Mouse (Mus musculus): ENCODE measurements around the gene Cdk5rap2.

Cdk5rap2 gene

DNA sequence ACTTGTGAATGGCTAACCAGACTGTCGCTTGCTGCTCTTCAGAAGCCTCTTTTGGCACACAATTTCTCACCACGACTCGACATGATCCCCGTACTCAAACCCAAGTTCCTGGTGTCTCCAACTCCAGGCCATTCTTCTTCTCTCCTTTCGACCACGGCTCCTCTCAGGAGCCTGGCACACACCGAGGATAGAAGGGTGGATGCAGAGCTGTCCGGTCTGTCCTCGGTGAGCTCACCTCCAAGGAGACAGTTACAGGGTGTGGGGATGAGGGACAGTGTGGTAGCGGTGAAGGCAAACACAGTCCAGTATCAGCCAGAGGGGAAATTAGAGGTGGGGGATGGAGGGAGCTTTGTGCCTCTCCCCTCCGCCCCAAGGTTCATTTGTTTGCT is 149.8 kb downstream of the Cdk5rap2 start:
- DNase-seq (ENCODE audit: low spot score): no peak

GRCm38 (mm10) chr4:70259726-70260418 is 150.4 kb downstream of the Cdk5rap2 start:
- DNase-seq (ENCODE audit: low spot score): no peak

DNA sequence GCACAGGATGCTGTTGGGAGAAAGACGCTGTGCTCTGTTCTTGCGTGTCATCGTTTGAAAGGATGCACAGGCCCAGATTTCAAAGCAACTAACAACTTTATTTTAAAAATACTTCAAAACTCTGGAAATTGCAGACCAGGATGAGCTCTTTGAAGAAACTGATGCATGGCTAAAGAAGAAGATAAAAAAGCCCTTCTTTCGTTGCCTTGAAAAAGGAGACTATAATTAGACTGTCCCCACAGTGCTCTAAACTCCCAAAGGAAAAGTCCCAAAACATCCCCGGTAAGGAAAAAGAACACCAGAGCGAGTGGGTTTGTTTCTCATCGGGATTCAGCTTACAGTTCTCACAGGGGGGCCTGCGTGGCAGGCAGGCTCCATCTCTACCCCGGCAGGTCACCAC is 151.4 kb downstream of the Cdk5rap2 start:
- DNase-seq (ENCODE audit: low spot score): no peak

GRCm38 (mm10) chr4:70258205-70258604 is 152.0 kb downstream of the Cdk5rap2 start:
- no peak for DNase-seq (ENCODE audit: low spot score)

DNA sequence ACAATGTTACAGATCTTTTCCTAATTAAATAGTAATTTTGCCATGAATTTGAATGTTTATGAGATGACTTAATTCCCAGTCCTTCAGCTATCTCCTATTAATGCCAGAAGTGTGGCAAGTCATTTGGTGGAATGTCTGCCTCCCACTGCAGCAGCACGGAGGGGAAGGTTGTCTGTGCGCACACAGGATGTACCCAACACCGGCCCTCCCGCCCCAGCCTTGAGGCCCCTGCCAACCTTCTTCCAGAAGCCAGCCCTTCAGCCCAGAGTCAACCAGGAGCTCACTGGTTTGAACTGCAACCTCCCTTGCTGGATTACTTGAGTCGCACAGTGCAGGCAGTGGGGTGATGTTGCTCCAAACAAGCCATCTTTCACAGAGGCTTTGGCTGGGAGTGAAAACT is 158.5 kb downstream of the Cdk5rap2 start:
- DNase-seq (ENCODE audit: low spot score): no peak

- peak; percentile 15 for DNase-seq (ENCODE audit: low spot score)
These were observed 164.5 kb downstream of the Cdk5rap2 start for GRCm38 (mm10) chr4:70245706-70246105.

- DNase-seq (ENCODE audit: low spot score): no peak
These were observed 166.6 kb downstream of the Cdk5rap2 start for GRCm38 (mm10) chr4:70243561-70244120.

GRCm38 (mm10) chr4:70239731-70240130 is 170.5 kb downstream of the Cdk5rap2 start:
- no peak for DNase-seq (ENCODE audit: low spot score)

GRCm38 (mm10) chr4:70238862-70239261 is 171.4 kb downstream of the Cdk5rap2 start:
- no peak for DNase-seq (ENCODE audit: low spot score)

DNA sequence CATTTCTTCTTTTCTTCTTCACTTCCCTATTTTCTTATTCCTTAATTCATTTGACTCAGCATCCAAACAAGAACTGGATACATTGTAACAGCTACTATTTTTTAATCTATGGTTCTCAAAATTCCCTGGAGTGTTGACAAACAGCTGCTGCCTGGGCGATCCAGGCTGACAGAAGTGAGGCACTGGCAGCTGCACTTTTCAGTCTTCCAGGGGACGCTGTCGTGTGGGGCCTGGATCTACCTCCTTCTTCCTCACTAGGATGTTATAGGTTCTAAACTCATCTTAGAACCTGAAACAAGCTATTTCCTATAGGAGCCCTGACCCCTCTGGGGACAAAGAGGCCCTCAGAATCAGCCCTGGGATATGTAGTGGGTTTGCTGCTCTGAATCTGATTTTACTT is 177.9 kb downstream of the Cdk5rap2 start:
- no peak for DNase-seq (ENCODE audit: low spot score)

GRCm38 (mm10) chr4:70229874-70230273 is 180.4 kb downstream of the Cdk5rap2 start:
- DNase-seq (ENCODE audit: low spot score): no peak

DNA sequence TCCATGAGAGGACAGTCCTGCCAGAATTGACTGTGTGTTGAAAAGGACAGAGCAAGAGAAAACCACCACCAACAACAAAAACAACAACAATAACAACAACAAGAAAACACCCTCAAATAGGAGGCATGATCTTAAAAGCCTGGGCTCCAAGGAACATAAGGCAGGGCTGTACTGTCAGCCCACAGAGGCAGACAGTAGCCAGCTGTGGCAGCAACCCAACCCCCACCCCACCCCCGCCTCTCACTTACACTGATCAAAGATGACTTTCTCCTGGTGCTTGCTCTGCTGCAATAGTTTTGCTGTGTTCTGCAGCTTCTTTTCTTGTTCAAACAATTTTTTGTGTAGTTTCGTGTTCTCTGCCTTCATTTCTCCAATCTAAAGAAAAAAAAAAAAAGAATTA is 181.9 kb downstream of the Cdk5rap2 start:
- DNase-seq (ENCODE audit: low spot score): no peak

- DNase-seq (ENCODE audit: low spot score): no peak
These were observed 182.6 kb downstream of the Cdk5rap2 start for GRCm38 (mm10) chr4:70227667-70228066.

DNA sequence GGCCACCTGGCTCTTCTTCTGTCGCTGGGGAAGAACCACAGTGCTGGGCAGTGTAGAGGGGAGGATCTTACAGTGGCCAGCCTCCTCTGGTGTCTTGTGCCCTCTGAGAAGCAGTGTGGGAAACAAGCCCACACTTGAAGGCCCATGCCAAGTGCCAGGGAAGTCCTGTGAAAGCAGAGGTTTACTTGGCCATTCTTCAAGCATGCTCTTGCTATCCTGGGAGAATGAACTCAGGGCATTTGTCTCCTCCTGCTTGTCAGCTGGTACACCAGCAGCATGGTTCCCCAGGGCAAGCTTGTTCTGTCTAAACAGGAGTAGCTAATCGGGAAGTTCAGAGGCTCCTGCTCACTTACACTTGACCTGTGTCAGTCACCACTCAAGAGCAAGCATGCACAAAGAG is 185.7 kb downstream of the Cdk5rap2 start:
- DNase-seq (ENCODE audit: low spot score): no peak

DNA sequence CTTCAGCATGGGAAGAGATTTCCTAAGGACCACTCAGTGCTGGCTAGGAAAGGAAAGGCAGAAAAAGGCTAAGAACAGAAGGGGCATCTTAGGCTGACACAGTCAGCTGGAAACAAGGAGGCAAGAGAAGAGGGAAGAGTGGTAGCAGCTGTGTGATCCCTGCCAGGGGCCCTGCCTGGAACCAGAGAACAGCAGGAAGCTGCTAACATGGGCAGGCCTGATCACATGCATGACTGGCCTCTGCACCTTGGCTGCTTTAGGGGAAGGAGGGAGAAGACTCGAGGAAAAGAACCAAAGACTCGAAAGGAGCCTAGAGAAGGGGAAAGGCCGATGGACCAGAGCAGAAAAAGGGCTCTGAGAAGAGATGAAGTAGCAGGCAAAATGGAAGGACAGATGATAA is 188.4 kb downstream of the Cdk5rap2 start:
- no peak for DNase-seq (ENCODE audit: low spot score)

DNA sequence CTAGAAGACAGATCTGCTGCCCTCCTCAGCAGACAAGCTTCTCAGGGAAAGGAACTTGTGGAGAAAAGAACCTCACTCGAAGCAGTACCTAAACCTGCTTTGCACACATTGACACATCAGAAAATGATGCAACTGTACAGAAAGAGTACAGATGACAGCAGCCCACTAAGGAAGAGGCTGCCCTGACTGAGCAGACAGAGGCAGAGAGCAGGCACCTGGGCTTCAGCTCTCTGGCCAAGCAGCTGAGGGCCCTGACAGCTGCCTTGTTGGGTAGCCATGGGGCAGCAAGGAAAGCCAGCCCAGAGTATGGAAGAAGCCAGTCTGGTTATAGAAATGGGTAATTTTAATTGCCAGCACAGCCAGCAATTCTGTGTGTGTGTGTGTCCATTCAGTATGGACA is 188.9 kb downstream of the Cdk5rap2 start:
- no peak for DNase-seq (ENCODE audit: low spot score)

GRCm38 (mm10) chr4:70220277-70221180 is 189.7 kb downstream of the Cdk5rap2 start:
- DNase-seq (ENCODE audit: low spot score): no peak

- DNase-seq (ENCODE audit: low spot score): no peak
These were observed 190.5 kb downstream of the Cdk5rap2 start for GRCm38 (mm10) chr4:70219776-70220175.

GRCm38 (mm10) chr4:70185971-70186370 is 224.3 kb downstream of the Cdk5rap2 start:
- DNase-seq (ENCODE audit: low spot score): no peak
